Mouse (Mus musculus): ENCODE results near the gene Ldhc. TPM values are rescaled to one million over a fixed set of nuclear protein-coding genes. Genes with fewer than 3 reads are reported as not detected.

The Ldhc gene
- total and polyA plus RNA-seq, 3 experiments = not detected

GRCm38 (mm10) chr7:46859031-46859430 is 2.0 kb upstream of the Ldhc start:
- dilution Hi-C loops (cut with MboI; ENCODE audit: extremely low pct_ligation_motif_present, extremely low pct_unique_long_range_greater_than_20kb, low sequenced_read_pairs) (no loop called here), in situ Hi-C loops (cut with MboI; ENCODE audit: low pct_ligation_motif_present, low pct_unique_long_range_greater_than_20kb, low sequenced_read_pairs) (no loop called here)
- TF ChIP-seq CHD2 (IDR thresholded peaks at IDR 0.05; ENCODE audit: low read length) = no peak
- TF ChIP-seq NELFE (IDR thresholded peaks at IDR 0.05; ENCODE audit: low read depth, low read length) = no peak
- no peak for TF ChIP-seq ETS1 (conservative IDR thresholded peaks at IDR 0.05; ENCODE audit: low read depth, low read length)
- TF ChIP-seq SIN3A (IDR thresholded peaks at IDR 0.05; ENCODE audit: low read length) = no peak
- no peak for TF ChIP-seq MYC (IDR thresholded peaks at IDR 0.05; ENCODE audit: low read depth, low read length)
- Histone ChIP-seq H3K4me2 (ENCODE audit: insufficient read depth, low read depth, poor library complexity, severe bottlenecking) (no peak overlapping the region), H3K4me1 (ENCODE audit: control insufficient read depth in 1 of 2, insufficient read depth in 2 of 2) (no peaks in the 10 kb centered on the region), H3K4me3 (replicated peaks in 1 of 3; ENCODE audit: low read depth in 2 of 3, low read length in 2 of 3, poor library complexity in 1 of 3) (no peak overlapping the region), H3K9me3 (replicated peaks; ENCODE audit: low read length) (no peaks in the 10 kb centered on the region), H3K79me2 (replicated peaks; ENCODE audit: control insufficient read depth, extremely low read depth, insufficient read depth, poor library complexity, severe bottlenecking) (no peaks in the 10 kb centered on the region), H3K27me3 (replicated peaks) (no peaks in the 10 kb centered on the region), H3K27ac (ENCODE audit: insufficient read depth, low read depth) (no peak overlapping the region), H3K9ac (ENCODE audit: insufficient read depth, low read depth) (no peak overlapping the region), H3K36me3 (replicated peaks in 1 of 2; ENCODE audit: control insufficient read depth in 1 of 2, insufficient read depth in 1 of 2, low read length in 1 of 2) (peaks cover 19 to 22% of the 10 kb centered on the region in 2 experiments)
- DNase-seq (ENCODE audit: extremely low read depth) = no peak

- Histone ChIP-seq H3K36me3 (replicated peaks in 1 of 2; ENCODE audit: control insufficient read depth in 1 of 2, insufficient read depth in 1 of 2, low read length in 1 of 2) (no peaks in the 10 kb centered on the region), H3K27me3 (replicated peaks) (no peaks in the 10 kb centered on the region), H3K4me1 (ENCODE audit: control insufficient read depth in 1 of 2, insufficient read depth in 2 of 2) (no peaks in the 10 kb centered on the region), H3K9me3 (replicated peaks; ENCODE audit: low read length) (no peaks in the 10 kb centered on the region), H3K4me2 (ENCODE audit: insufficient read depth, low read depth, poor library complexity, severe bottlenecking) (no peak overlapping the region), H3K27ac (ENCODE audit: insufficient read depth, low read depth) (no peak overlapping the region), H3K79me2 (replicated peaks; ENCODE audit: control insufficient read depth, extremely low read depth, insufficient read depth, poor library complexity, severe bottlenecking) (no peaks in the 10 kb centered on the region), H3K9ac (ENCODE audit: insufficient read depth, low read depth) (no peak overlapping the region), H3K4me3 (replicated peaks in 1 of 3; ENCODE audit: low read depth in 2 of 3, low read length in 2 of 3, poor library complexity in 1 of 3) (no peak overlapping the region)
- dilution Hi-C loops (cut with MboI; ENCODE audit: extremely low pct_ligation_motif_present, extremely low pct_unique_long_range_greater_than_20kb, low sequenced_read_pairs) (no loop called here), in situ Hi-C loops (cut with MboI; ENCODE audit: low pct_ligation_motif_present, low pct_unique_long_range_greater_than_20kb, low sequenced_read_pairs) (no loop called here)
- TF ChIP-seq ELF1 (IDR thresholded peaks at IDR 0.05; ENCODE audit: low read depth, low read length) (no peak), ZKSCAN1 (IDR thresholded peaks at IDR 0.05; ENCODE audit: borderline replicate concordance, low read depth, low read length) (no peak), POLR2AphosphoS2 (IDR thresholded peaks at IDR 0.05; ENCODE audit: low read depth, low read length) (no peak), GABPA (IDR thresholded peaks at IDR 0.05; ENCODE audit: insufficient replicate concordance, low read depth, low read length) (no peak), MAFK (IDR thresholded peaks at IDR 0.05; ENCODE audit: insufficient replicate concordance, low read length) (no peak), ZMIZ1 (IDR thresholded peaks at IDR 0.05; ENCODE audit: low read depth, low read length) (no peak), MXI1 (IDR thresholded peaks at IDR 0.05; ENCODE audit: low read depth, low read length) (no peak), NRF1 (IDR thresholded peaks at IDR 0.05; ENCODE audit: low read depth, low read length) (no peak), MAX (IDR thresholded peaks at IDR 0.05; ENCODE audit: low read length) (no peak), EP300 (IDR thresholded peaks at IDR 0.05; ENCODE audit: low read length) (no peak), POLR2A (IDR thresholded peaks at IDR 0.05; ENCODE audit: low read depth, low read length) (no peak), SIN3A (IDR thresholded peaks at IDR 0.05; ENCODE audit: low read length) (no peak), JUN (IDR thresholded peaks at IDR 0.05; ENCODE audit: insufficient read depth, low read depth, low read length) (no peak), BHLHE40 (IDR thresholded peaks at IDR 0.05; ENCODE audit: low read depth, low read length) (no peak), TCF12 (IDR thresholded peaks at IDR 0.05; ENCODE audit: low read depth, low read length) (no peak), JUND (conservative IDR thresholded peaks at IDR 0.05; ENCODE audit: low read depth, low read length) (no peak), PAX5 (IDR thresholded peaks at IDR 0.05; ENCODE audit: low read length) (no peak), MEF2A (IDR thresholded peaks at IDR 0.05; ENCODE audit: borderline replicate concordance, low read depth, low read length) (no peak), NELFE (IDR thresholded peaks at IDR 0.05; ENCODE audit: low read depth, low read length) (no peak)
- no peak for DNase-seq (ENCODE audit: extremely low read depth)
Measured at GRCm38 (mm10) chr7:46871988-46872387, 11.0 kb downstream of the Ldhc start.

All from CH12.LX (cell line).